Mouse (Mus musculus) gastrocnemius, adult 2 months (tissue): ENCODE data around the gene Hap1. TPM values are rescaled to one million over a fixed set of nuclear protein-coding genes. Genes with fewer than 3 reads are reported as not detected.
A peak's percentile ranks its signal among the peaks of the same experiment; 100 is the strongest.
"Not testable (repeated sequence)": the region's sequence is repeated elsewhere in the genome, so short reads cannot be mapped to it uniquely, and the experiment has no call there.

Source experiments
- DNase-seq: peaks from one replicate; pipeline ENCODE4 v3.0.0; 2022
- H3K27ac ChIP-seq: fragments of 200-600 bp; 2 replicates; pipeline ENCODE4 v1.8.1; 2022; ENCODE audit warnings: mild to moderate bottlenecking
- H3K4me3 ChIP-seq: fragments of 200-600 bp; 2 replicates; pipeline ENCODE4 v1.8.1; 2022; ENCODE audit warnings: mild to moderate bottlenecking, moderate library complexity
- CTCF ChIP-seq: fragments of 200-600 bp; IDR thresholded peaks from 2 replicates; pipeline ENCODE4 v1.8.1; 2022; ENCODE audit warnings: antibody characterized with exemption, mild to moderate bottlenecking, moderate library complexity
- intact Hi-C: fragments of 180-260 bp; cut with DNase I; formaldehyde crosslinking; loops from one replicate; pipeline ENCODE4 v1.15.1; 2025
- total RNA-seq, 2 experiments: library from RNA; stranded (reverse); gene quantifications; 2 replicates each; pipeline ENCODE4 v1.2.3; 2021

Hap1 gene
- total RNA-seq, 2 experiments from 2014 or later, result 0.14 TPM; not detected in 1

DNA sequence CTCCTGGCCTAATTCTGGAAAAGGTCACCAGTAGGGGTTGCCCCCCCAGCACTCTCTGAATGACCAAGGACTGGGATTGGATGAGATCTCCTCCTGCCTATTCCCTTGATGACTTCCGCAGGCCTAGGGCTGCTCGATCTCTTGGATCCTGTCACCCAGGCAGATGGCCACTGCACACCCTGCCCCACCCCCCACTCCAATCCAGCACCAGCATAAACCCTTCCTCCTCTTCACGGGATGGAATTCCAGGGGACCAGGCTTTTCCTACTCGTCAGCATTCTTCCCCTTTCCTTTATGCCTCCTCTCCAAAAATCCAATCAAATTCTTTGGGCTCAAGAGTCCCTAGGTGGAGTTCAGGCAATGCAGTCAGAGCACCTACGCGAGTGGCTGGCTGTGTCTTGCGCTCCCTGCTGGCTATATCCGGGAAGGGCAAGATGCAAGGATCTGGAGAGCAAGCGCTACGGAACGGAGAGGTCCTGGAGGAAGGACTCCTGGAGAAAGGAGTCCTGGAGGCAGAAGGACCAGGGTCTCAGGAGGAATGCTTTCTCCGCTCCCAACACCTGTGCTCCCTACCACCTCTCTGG, 7.1 kb upstream of the Hap1 start:
- Histone ChIP-seq H3K4me3 (no peak overlapping the region), H3K27ac (no peak overlapping the region; the same call in 1 of the 2 replicates)
- peak; percentile 81 for TF ChIP-seq CTCF
- DNase-seq, result peak; percentile 74
- intact Hi-C loops, result loop anchor here (1.0 to 5.0 kb wide), 3 partner anchors 45 to 194 kb away; partner anchors contain the start of gene Klhl11

DNA sequence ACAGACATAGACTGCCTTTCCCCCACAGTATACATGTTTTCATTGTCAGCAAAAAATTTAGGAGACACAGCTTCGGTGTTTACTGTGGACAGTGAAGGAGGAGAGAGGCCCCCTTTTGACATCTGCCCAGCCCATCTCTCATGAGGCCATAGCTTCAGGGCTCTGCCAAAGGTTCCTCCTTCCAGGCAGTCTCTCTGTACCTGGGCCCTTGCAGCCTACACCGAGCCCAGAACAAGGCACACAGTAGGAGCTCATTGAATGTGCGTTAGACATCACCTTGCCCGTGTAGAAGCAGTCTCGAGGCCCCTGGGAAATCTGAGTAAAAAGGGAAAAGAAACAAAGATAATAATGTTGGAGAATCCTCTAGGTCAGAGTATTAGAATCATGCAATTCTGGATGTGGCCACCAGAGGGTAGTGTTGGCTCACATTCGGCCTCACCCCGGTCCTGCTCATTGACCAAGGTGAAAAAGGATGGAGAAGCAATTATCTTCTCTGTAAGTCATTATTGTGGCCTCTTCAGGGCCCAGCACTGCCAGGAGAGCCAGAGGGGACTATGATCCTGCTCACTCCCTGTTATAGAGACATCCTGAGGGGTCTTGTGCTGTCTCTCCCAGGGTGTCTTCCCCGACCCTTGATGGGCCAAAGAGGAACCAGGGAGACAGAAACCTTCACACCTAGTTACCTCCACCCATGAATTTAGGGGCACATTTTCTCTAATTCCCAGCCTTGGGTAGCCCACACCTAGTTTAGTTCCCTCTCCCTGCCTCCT, 6.5 kb upstream of the Hap1 start:
- no peak overlapping the region; the same call in 1 of the 2 replicates for H3K27ac ChIP-seq
- intact Hi-C loops, result loop anchor here (1.0 to 5.0 kb wide), 3 partner anchors 46 to 195 kb away; partner anchors contain the start of gene Klhl11
- no peak overlapping the region for H3K4me3 ChIP-seq
- DNase-seq, result peak; percentile 79
- peak; percentile 91 for TF ChIP-seq CTCF

DNA sequence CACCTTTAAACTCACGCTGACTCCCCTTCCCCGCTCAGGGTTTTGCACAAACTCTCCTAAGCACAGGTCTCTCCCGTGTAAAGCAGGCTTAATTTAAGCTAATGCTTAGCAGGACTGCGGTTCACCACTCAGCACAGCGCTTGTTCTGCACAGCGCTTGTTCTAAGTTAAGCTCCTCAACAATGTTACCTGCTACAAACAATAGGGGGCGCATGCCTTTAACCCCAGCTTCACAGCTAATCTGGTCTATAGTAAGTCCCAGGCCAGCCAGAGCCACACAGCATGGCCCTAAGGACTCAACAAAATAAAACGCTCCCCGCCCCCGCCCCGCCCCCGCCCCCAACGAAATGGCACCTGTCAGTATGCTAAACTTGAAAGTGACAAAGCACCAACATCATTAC, 5.1 kb upstream of the Hap1 start:
- not testable (repeated sequence) for H3K27ac ChIP-seq, DNase-seq, H3K4me3 ChIP-seq
- intact Hi-C loops, result loop anchor here (5.0 kb wide), 2 partner anchors 111 to 196 kb away; partner anchors contain the start of gene Klhl11

DNA sequence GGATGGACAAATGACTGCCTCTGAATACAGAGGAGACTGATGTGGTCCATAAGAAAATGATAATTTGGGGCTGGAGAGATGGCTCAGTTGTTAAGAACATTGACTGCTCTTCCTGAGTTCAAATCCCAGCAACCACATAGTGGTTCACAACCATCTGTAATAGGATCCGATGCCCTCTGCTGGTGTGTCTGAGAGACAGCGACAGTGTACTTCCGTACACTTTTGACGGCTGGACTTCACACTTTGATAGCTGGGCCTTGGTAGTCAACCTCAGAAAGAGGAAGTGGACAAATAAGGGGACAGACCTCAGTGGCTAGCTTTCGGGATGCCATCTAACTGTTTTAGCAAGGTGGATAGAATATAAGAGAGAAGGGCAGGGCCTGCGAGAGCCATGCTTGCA, 4.2 kb upstream of the Hap1 start:
- TF ChIP-seq CTCF, result no peak
- no peak overlapping the region for H3K4me3 ChIP-seq
- intact Hi-C loops, result loop anchor here (5.0 kb wide), 2 partner anchors 112 to 197 kb away; partner anchors contain the start of gene Klhl11
- H3K27ac ChIP-seq, result no peak overlapping the region
- no peak for DNase-seq

DNA sequence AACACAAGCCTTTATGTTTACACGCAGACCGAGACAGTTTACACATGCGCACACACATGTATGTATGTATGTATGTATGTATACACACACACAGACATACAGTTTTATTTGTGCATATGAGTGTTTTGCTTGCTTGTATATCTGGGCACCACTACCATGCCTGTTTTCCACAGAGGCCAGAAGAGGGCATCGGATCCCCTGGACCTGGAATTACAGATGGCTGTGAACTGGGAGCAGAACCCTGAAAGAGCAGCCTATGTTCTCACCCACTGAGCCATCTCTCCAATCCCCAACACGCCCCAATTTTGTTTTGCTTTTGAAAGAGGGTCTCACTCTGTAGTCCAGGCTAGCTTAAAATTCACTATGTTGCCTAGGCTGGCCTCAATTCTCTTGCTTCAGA, 1.5 kb upstream of the Hap1 start:
- intact Hi-C loops, result no loop called here
- DNase-seq, result no peak
- Histone ChIP-seq H3K27ac (no peak overlapping the region), H3K4me3 (no peak overlapping the region)
- peak; percentile 7; the same call in 1 of the 2 replicates for TF ChIP-seq CTCF

DNA sequence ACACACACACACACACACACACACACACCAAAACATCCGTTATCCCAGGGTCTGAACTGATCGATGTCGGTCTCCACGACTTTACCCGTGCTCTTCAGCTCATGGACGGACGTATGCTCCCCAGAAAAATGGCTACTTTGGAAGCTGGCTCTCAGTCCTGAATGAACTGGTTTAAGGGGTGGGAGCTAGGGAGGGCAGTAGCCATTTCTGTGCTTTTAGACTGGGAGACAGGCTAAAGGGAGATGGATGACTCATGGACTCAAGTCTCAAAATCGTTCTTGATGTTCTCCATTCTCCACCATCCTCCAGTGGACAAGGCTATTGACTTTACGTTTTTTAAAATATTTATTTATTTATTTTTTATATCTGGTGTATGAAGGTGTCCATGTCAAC, 887 bp upstream of the Hap1 start:
- Histone ChIP-seq H3K27ac (no peak overlapping the region), H3K4me3 (no peak overlapping the region)
- no peak for TF ChIP-seq CTCF
- intact Hi-C loops, result no loop called here
- DNase-seq, result no peak

DNA sequence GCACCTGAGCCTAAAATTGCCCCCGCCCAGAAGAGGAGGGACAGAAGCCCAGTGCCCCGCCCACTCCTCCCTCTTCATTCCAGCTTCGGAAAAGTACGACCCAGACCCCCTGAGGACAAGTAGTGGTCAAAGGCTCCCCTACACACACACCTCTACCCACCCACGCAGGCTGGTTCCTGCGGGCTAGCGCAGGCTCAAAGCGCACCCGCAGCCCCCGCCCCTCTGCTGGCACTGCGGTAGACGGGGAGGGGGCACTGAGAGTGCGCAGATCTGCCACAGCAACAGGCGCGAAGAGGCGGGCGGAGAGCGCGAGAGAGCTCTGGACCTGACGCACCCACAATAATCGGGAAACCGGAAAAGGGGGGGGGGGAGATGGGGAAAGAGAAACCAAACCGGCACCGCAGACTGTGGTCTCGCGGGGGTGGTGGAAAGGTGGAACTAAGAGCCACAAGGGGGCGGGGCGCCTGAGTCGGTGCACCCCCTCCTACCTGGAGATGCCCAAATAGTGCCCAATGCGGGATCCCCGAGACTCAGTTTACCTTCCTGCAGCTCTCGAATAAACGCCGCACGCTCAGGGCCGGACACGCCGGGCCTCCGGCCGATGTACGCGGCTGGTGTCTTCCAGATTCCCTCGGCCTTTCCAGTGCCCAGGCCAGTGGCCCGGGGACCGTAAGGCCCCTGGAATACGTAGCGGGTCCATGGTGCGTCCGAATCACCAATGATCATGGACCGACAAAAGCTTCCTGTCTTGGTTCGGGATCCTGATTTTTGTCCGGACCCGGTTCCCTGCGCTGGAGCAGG, 577 bp downstream of the Hap1 start:
- DNase-seq, result peak; percentile 41
- intact Hi-C loops, result no loop called here
- TF ChIP-seq CTCF, result peak; percentile 4; the same call in 1 of the 2 replicates
- H3K4me3 ChIP-seq, result peak overlapping the region; percentile 88
- H3K27ac ChIP-seq, result peak overlapping the region; percentile 58

DNA sequence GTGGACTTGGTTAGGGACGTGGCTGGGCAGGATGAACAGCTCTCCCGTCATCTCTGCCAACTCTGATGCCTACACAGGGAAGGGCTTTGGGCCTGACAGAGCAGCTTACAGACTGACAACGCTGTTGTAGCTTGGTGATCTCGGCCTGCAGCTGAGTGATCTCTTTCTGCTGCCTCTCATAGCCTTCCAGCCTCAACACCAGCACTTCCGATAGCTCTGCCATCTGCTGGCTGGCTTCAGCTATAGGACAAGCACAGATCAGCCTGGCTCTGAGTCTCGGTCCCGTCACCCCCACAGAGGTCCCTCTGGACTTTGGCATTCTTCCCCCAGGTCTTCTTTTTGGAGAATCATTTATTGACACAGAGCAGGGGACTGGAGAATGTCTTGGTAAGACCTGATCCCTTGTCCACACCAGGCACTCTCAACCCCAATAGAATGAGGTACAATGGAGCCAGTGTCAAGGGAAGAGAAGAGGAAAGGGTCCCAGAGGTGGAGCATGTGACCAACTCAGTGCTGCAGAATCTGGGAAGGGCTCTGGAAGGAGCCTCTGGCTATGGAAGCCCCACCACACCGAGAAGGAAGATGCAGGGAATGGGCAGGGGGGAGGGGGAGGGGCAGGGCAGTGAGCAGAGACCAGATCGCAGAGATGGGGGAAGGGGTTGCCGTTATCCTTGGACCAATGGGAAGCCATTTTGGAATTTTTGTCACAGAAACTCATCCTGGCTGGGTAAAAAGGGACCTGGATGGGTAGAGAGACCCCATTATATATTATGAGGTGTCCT, 3.7 kb downstream of the Hap1 start:
- TF ChIP-seq CTCF, result peak; percentile 35
- Histone ChIP-seq H3K27ac (no peak overlapping the region), H3K4me3 (no peak overlapping the region)
- DNase-seq, result no peak
- intact Hi-C loops, result no loop called here

DNA sequence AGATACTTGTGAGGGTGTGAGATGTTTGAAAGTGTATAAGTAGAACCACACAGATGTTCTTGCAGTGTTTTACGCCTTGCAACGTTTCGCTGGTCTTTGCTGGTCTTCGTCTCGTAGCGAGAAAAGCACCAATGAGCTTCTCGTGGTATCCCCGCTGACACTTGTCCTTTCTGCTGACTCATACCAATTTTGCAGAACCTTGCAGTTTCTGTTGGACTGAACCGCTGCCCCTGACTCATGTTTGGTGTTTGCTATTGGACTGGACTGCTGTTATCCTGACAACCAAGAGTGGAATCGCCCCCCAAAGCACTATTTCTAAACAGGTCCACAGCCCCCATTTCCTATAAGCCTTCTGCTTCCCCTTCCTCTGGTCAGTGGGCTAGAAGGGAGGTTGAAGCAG, 11.7 kb downstream of the Hap1 start:
- intact Hi-C loops, result no loop called here
- no peak for DNase-seq
- no peak overlapping the region for H3K4me3 ChIP-seq
- no peak for TF ChIP-seq CTCF
- H3K27ac ChIP-seq, result no peak overlapping the region

DNA sequence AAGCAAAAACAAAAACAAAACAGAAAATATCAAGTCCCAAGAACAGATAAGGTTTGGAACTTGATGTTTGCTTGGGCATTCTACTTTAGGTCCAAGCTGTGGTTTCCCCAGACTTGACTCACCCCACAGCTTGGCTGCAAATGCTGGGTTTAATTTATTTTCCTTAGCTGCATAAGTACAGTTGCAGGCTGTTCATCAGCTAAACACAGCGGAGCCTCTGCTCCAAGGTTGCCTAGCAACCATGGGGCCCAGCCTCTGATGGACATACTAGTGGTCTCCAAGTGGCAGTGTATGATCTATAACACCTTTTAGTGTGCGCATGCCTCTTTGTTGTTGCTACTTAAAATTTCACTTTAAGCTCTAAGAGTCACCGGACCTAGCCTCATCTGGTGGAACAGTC, 20.2 kb downstream of the Hap1 start:
- intact Hi-C loops, result no loop called here
- H3K4me3 ChIP-seq, result no peak overlapping the region
- no peak for DNase-seq
- H3K27ac ChIP-seq, result no peak overlapping the region
- TF ChIP-seq CTCF, result no peak

DNA sequence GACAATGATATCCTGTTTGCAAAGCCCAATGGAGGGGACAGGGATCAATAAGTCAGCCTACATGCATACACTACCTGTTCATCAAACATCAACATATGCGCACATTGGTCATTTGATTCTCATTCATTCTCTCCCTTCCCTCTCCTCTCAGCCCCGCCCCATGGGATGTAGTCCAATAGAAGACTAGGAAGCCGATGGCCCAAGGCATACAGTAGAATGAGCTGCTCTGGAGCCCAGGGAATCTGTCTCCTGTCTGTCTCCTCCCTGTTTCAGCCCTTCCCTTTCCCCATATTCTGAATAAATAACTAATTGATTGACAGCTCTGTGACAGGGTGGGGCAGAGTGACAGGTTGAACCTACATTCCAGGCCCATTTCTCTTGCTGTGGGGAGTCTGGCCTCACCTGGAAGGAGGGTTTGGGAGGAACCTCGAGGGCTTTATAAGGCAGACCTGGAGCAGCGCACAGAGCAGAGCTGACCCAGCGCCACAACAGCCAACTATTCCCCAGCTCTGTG, 21.9 kb downstream of the Hap1 start, which contains the start of gene Gast:
Gast (plus strand) TSS at position 464 of the 514 bp plus-strand sequence.
- TF ChIP-seq CTCF, result no peak
- no peak for DNase-seq
- intact Hi-C loops, result no loop called here
- no peak within 1 kb of the TSS for H3K4me3 ChIP-seq
- no peak within 1 kb of the TSS for H3K27ac ChIP-seq
